7 mouse cellular contexts compared by ENCODE assay signal in the genomic region with DNA sequence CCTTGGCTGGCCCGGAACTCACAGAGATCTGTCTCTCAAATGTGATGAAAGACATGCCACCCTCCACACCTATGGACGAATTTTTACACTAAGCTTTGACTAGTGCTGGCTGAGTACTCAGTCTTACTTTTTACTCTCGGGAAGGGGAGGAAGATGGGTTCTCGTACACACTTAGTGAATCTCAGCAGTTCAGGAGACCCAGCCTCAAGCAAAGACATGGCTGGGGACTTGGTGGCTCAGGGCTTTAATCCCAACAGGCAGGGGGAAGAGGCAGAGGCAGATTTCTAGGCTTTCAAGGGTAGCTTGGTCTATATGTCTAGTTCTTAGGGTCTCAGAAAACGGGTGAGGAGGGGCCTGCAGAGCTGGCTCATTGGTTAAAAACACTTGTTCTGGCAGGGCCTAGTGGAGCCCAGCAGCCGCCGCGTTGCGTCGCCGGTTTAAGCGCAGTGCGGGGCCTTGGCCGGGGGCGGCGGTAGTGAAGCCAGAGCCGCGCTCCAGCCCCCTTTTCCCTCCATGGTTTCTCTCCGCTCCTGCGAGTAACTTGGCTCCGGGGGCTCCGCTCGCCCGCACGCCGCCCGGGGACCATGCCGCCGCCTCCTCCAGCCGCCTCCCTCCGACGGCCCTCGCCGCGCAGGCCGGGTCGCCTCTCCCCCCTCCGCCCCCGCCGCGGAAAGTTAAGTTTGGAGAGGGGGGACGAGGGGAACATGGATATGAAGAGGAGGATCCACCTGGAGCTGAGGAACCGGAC. TPM values are rescaled to one million over a fixed set of nuclear protein-coding genes. Genes with fewer than 3 reads are reported as not detected.
A peak's percentile ranks its signal among the peaks of the same experiment; 100 is the strongest.
DNase-seq lines count a peak whose midpoint lies in the region; ATAC-seq and TF ChIP-seq lines count a peak whose summit lies in the region.

No protein-coding gene starts in this region.

- no peaks in the 10 kb centered on the region for H3K9me3 ChIP-seq in hindbrain, embryonic 13.5 days
- H3K9me3 ChIP-seq in limb, embryonic 11.5 days (ENCODE audit: control insufficient read depth, low read length) = no peaks in the 10 kb centered on the region
- H3K9me3 ChIP-seq in midbrain, embryonic 12.5 days = no peaks in the 10 kb centered on the region

- H3K4me2 ChIP-seq in hindbrain, embryonic 13.5 days = peak overlapping the region; percentile 57
- H3K4me2 ChIP-seq in limb, embryonic 11.5 days (ENCODE audit: low read depth, severe bottlenecking) = peak overlapping the region; percentile 41
- H3K4me2 ChIP-seq in midbrain, embryonic 12.5 days (replicated peaks) = peak overlapping the region; percentile 56

- no peak overlapping the region for H3K27ac ChIP-seq in hindbrain, embryonic 13.5 days
- H3K27ac ChIP-seq in limb, embryonic 11.5 days (replicated peaks; ENCODE audit: low read depth, low read length) = no peak overlapping the region
- H3K27ac ChIP-seq in midbrain, embryonic 12.5 days (replicated peaks) = no peak overlapping the region
- peak overlapping the region; percentile 78 for H3K27ac ChIP-seq in testis, adult 2 months (ENCODE audit: control insufficient read depth, insufficient read depth, low read depth, low read length)

- H3K4me1 ChIP-seq in hindbrain, embryonic 13.5 days (replicated peaks) = no peaks in the 10 kb centered on the region
- no peaks in the 10 kb centered on the region for H3K4me1 ChIP-seq in limb, embryonic 11.5 days (ENCODE audit: control insufficient read depth, insufficient read depth, low read length)
- no peaks in the 10 kb centered on the region for H3K4me1 ChIP-seq in midbrain, embryonic 12.5 days
- H3K4me1 ChIP-seq in testis, adult 2 months (ENCODE audit: control insufficient read depth, insufficient read depth, low read length) = peaks cover 7% of the 10 kb centered on the region

- H3K36me3 ChIP-seq in hindbrain, embryonic 13.5 days = no peaks in the 10 kb centered on the region
- H3K36me3 ChIP-seq in limb, embryonic 11.5 days (ENCODE audit: control insufficient read depth, insufficient read depth, low read length) = no peaks in the 10 kb centered on the region
- no peaks in the 10 kb centered on the region for H3K36me3 ChIP-seq in midbrain, embryonic 12.5 days
- no peaks in the 10 kb centered on the region for H3K36me3 ChIP-seq in testis, adult 2 months (ENCODE audit: control insufficient read depth, insufficient read depth, low read length)

- POLR2A ChIA-PET in Patski (lab: Charles Lee) = no interaction called here

- TF ChIP-seq CTCF in Patski (IDR thresholded peaks at IDR 0.05) = peak; percentile 78
- no peak for TF ChIP-seq CTCF in testis, adult 2 months (IDR thresholded peaks at IDR 0.05; ENCODE audit: control insufficient read depth, insufficient read depth, insufficient replicate concordance, low read depth, low read length)

- no peak for DNase-seq in Patski (ENCODE audit: low read depth, low spot score)
- DNase-seq in adrenal gland, postnatal 25 days = peak; percentile 48
- DNase-seq in forelimb bud, embryonic 11.5 days (ENCODE audit: low read depth, low spot score) = peak; percentile 40
- DNase-seq in limb, embryonic 11.5 days (ENCODE audit: low spot score) = peak; percentile 84

- 10% methylated on average over 35 of the region's 43 CpGs for WGBS in hindbrain, embryonic 13.5 days
- WGBS in limb, embryonic 11.5 days = 17% methylated on average over 17 of the region's 43 CpGs
- WGBS in midbrain, embryonic 12.5 days = 17% methylated on average over 19 of the region's 43 CpGs

- H3K27me3 ChIP-seq in Patski = no peaks in the 10 kb centered on the region
- no peaks in the 10 kb centered on the region for H3K27me3 ChIP-seq in hindbrain, embryonic 13.5 days
- H3K27me3 ChIP-seq in limb, embryonic 11.5 days (ENCODE audit: control insufficient read depth, insufficient read depth, low read length) = no peaks in the 10 kb centered on the region
- H3K27me3 ChIP-seq in midbrain, embryonic 12.5 days = no peaks in the 10 kb centered on the region
- no peaks in the 10 kb centered on the region for H3K27me3 ChIP-seq in testis, adult 2 months (ENCODE audit: control insufficient read depth, insufficient read depth, low read length)

- in situ Hi-C loops in Patski (cut with MboI; ENCODE audit: low pct_unique_long_range_greater_than_20kb) = no loop called here

- H3K4me3 ChIP-seq in hindbrain, embryonic 13.5 days = peak overlapping the region; percentile 37
- H3K4me3 ChIP-seq in limb, embryonic 11.5 days (ENCODE audit: low read depth, low read length) = peak overlapping the region; percentile 16; the same call in 1 of the 2 replicates
- H3K4me3 ChIP-seq in midbrain, embryonic 12.5 days = peak overlapping the region; percentile 37
- peak overlapping the region; percentile 72 for H3K4me3 ChIP-seq in testis, adult 2 months (ENCODE audit: control insufficient read depth, low read depth, low read length)

- peak overlapping the region; percentile 61 for H3K9ac ChIP-seq in hindbrain, embryonic 13.5 days
- peak overlapping the region; percentile 55 for H3K9ac ChIP-seq in limb, embryonic 11.5 days (ENCODE audit: low read length)
- no peak overlapping the region; the same call in 1 of the 2 replicates for H3K9ac ChIP-seq in midbrain, embryonic 12.5 days (replicated peaks)

- peak; percentile 76 for ATAC-seq in Patski
- ATAC-seq in hindbrain, embryonic 13.5 days (ENCODE audit: low FRiP score) = peak; percentile 83
- peak; percentile 82 for ATAC-seq in limb, embryonic 11.5 days (ENCODE audit: insufficient number of reproducible peaks, low FRiP score, low TSS enrichment, low read depth)
- peak; percentile 90 for ATAC-seq in midbrain, embryonic 12.5 days (ENCODE audit: low FRiP score, low read depth)

- CTCF ChIA-PET in Patski (lab: Charles Lee) = interaction anchor here (1.1 kb wide), 1 partner anchor 9 kb away, joined by 5 read pairs; no protein-coding TSS in a partner anchor

- no peak for TF ChIP-seq POLR2A in testis, adult 2 months (IDR thresholded peaks at IDR 0.05; ENCODE audit: control insufficient read depth, low read depth, low read length)

RNA-seq across cellular contexts. Expression of a gene that starts 5.1 kb away (rescaled TPM):
- polyA plus RNA-seq in Patski (2021) = not detected
- total RNA-seq in adrenal gland, postnatal 25 days (2021) = not detected in 2 replicates
- polyA plus RNA-seq in hindbrain, embryonic 13.5 days (2015; fragmentation: Nextera tagmentation; extraction: Ambion mirVana) = not detected in 2 replicates
- polyA plus RNA-seq in limb, embryonic 11.5 days (2014; fragmentation: Nextera tagmentation; extraction: Ambion mirVana) = not detected in 2 replicates
- not detected in 2 replicates for polyA plus RNA-seq in midbrain, embryonic 12.5 days (2016; fragmentation: Nextera tagmentation; extraction: Ambion mirVana)
- polyA plus RNA-seq in testis, adult 2 months (2012; rRNA removed) = 9.3 and 12.3 TPM in 2 replicates

RNA-seq across cellular contexts. Expression of a gene that starts 23.1 kb away (rescaled TPM):
- polyA plus RNA-seq in Patski (2021) = 17.4 TPM
- total RNA-seq in adrenal gland, postnatal 25 days (2021) = 11.6 and 13.0 TPM in 2 replicates
- polyA plus RNA-seq in hindbrain, embryonic 13.5 days (2015; fragmentation: Nextera tagmentation; extraction: Ambion mirVana) = 23.5 and 26.6 TPM in 2 replicates
- polyA plus RNA-seq in limb, embryonic 11.5 days (2014; fragmentation: Nextera tagmentation; extraction: Ambion mirVana) = 16.8 and 19.7 TPM in 2 replicates
- polyA plus RNA-seq in midbrain, embryonic 12.5 days (2016; fragmentation: Nextera tagmentation; extraction: Ambion mirVana) = 22.0 and 23.1 TPM in 2 replicates
- polyA plus RNA-seq in testis, adult 2 months (2012; rRNA removed) = 9.8 and 10.3 TPM in 2 replicates

RNA-seq across cellular contexts. Expression of a gene that starts 39.6 kb away (rescaled TPM):
- not detected for polyA plus RNA-seq in Patski (2021)
- total RNA-seq in adrenal gland, postnatal 25 days (2021) = not detected in 2 replicates
- 0.22 TPM in 2 replicates for polyA plus RNA-seq in hindbrain, embryonic 13.5 days (2015; fragmentation: Nextera tagmentation; extraction: Ambion mirVana)
- 0.11 and 0.41 TPM in 2 replicates for polyA plus RNA-seq in limb, embryonic 11.5 days (2014; fragmentation: Nextera tagmentation; extraction: Ambion mirVana)
- polyA plus RNA-seq in midbrain, embryonic 12.5 days (2016; fragmentation: Nextera tagmentation; extraction: Ambion mirVana) = 0.16 and 0.37 TPM in 2 replicates
- polyA plus RNA-seq in testis, adult 2 months (2012; rRNA removed) = 0.31 and 0.35 TPM in 2 replicates

Comparison
In these comparisons a context has a peak if more than half of its experiments do, and no peak if none do; other contexts are left out.
1. H3K4me3 ChIP-seq: peak in every context shown above with its lines; median percentile 72 in testis, adult 2 months; 37 in hindbrain, embryonic 13.5 days; 37 in midbrain, embryonic 12.5 days; 16 in limb, embryonic 11.5 days.
2. RNA of a gene that starts 5.1 kb away (polyA plus RNA-seq): 9.3 to 12.3 TPM in testis, adult 2 months; not detected in Patski (single experiment), not detected in hindbrain, embryonic 13.5 days, not detected in limb, embryonic 11.5 days and not detected in midbrain, embryonic 12.5 days; every median in the first group is over 10 times any median in the second.
3. Peak in every context shown above with its lines, with median percentiles within 50 percentile points of each other: ATAC-seq and H3K4me2 ChIP-seq.